Mouse (Mus musculus): Measurements from ENCODE around the gene Slc22a18. TPM values are rescaled to one million over a fixed set of nuclear protein-coding genes. Genes with fewer than 3 reads are reported as not detected.

Slc22a18 gene
- polyA plus RNA-seq, 1 experiment from 2014 or later, result 0.14 TPM

GRCm38 (mm10) chr7:143493616-143494126, 20.1 kb downstream of the Slc22a18 start:
- no peak overlapping the region for H3K9ac ChIP-seq (ENCODE audit: low read depth, low read length)
- ATAC-seq (ENCODE audit: low FRiP score), result no peak
- no peaks in the 10 kb centered on the region for H3K9me3 ChIP-seq (ENCODE audit: control insufficient read depth, low read length)
- H3K4me3 ChIP-seq (ENCODE audit: low read depth, low read length), result no peak overlapping the region
- no peaks in the 10 kb centered on the region for H3K36me3 ChIP-seq (ENCODE audit: control insufficient read depth, insufficient read depth, low read length)
- H3K27ac ChIP-seq (ENCODE audit: low read depth, low read length), result no peak overlapping the region
- H3K4me1 ChIP-seq (replicated peaks; ENCODE audit: control insufficient read depth, insufficient read depth, low read length), result no peaks in the 10 kb centered on the region
- H3K27me3 ChIP-seq (ENCODE audit: control insufficient read depth, insufficient read depth, low read length), result no peaks in the 10 kb centered on the region
- DNase-seq (ENCODE audit: low spot score), result no peak
- WGBS, result 84% methylated on average over 6 of the region's 6 CpGs
- H3K4me2 ChIP-seq (replicated peaks; ENCODE audit: low read depth, low read length), result no peak overlapping the region

- H3K9me3 ChIP-seq (ENCODE audit: control insufficient read depth, low read length), result no peaks in the 10 kb centered on the region
- ATAC-seq (ENCODE audit: low FRiP score) (no peak), DNase-seq (ENCODE audit: low spot score) (no peak)
- WGBS, result 81% methylated on average over 8 of the region's 8 CpGs
- H3K4me1 ChIP-seq (replicated peaks; ENCODE audit: control insufficient read depth, insufficient read depth, low read length), result no peaks in the 10 kb centered on the region
- no peak overlapping the region for H3K4me3 ChIP-seq (ENCODE audit: low read depth, low read length)
- H3K27me3 ChIP-seq (ENCODE audit: control insufficient read depth, insufficient read depth, low read length), result peaks cover 2% of the 10 kb centered on the region; the same call in 1 of the 2 replicates
- no peaks in the 10 kb centered on the region for H3K36me3 ChIP-seq (ENCODE audit: control insufficient read depth, insufficient read depth, low read length)
- no peak overlapping the region for H3K27ac ChIP-seq (ENCODE audit: low read depth, low read length)
- H3K4me2 ChIP-seq (replicated peaks; ENCODE audit: low read depth, low read length), result no peak overlapping the region
- H3K9ac ChIP-seq (ENCODE audit: low read depth, low read length), result no peak overlapping the region
Measured at GRCm38 (mm10) chr7:143495104-143495961, 21.8 kb downstream of the Slc22a18 start.

GRCm38 (mm10) chr7:143498584-143498983, 25.0 kb downstream of the Slc22a18 start:
- Histone ChIP-seq H3K36me3 (ENCODE audit: control insufficient read depth, insufficient read depth, low read length) (no peaks in the 10 kb centered on the region), H3K27ac (ENCODE audit: low read depth, low read length) (no peak overlapping the region), H3K4me2 (replicated peaks; ENCODE audit: low read depth, low read length) (no peak overlapping the region), H3K9ac (ENCODE audit: low read depth, low read length) (no peak overlapping the region), H3K4me3 (ENCODE audit: low read depth, low read length) (no peak overlapping the region), H3K4me1 (replicated peaks; ENCODE audit: control insufficient read depth, insufficient read depth, low read length) (no peaks in the 10 kb centered on the region), H3K9me3 (ENCODE audit: control insufficient read depth, low read length) (no peaks in the 10 kb centered on the region), H3K27me3 (ENCODE audit: control insufficient read depth, insufficient read depth, low read length) (peaks cover 34% of the 10 kb centered on the region)
- ATAC-seq (ENCODE audit: low FRiP score), result no peak
- DNase-seq (ENCODE audit: low spot score), result no peak
- 87% methylated on average over 4 of the region's 4 CpGs for WGBS

GRCm38 (mm10) chr7:143500912-143501311, 27.4 kb downstream of the Slc22a18 start:
- H3K4me2 ChIP-seq (replicated peaks; ENCODE audit: low read depth, low read length), result no peak overlapping the region
- WGBS, result 43% methylated on average over 2 of the region's 2 CpGs
- peaks cover 44% of the 10 kb centered on the region for H3K27me3 ChIP-seq (ENCODE audit: control insufficient read depth, insufficient read depth, low read length)
- no peaks in the 10 kb centered on the region for H3K4me1 ChIP-seq (replicated peaks; ENCODE audit: control insufficient read depth, insufficient read depth, low read length)
- no peak overlapping the region for H3K9ac ChIP-seq (ENCODE audit: low read depth, low read length)
- H3K36me3 ChIP-seq (ENCODE audit: control insufficient read depth, insufficient read depth, low read length), result no peaks in the 10 kb centered on the region
- no peak overlapping the region for H3K27ac ChIP-seq (ENCODE audit: low read depth, low read length)
- no peaks in the 10 kb centered on the region for H3K9me3 ChIP-seq (ENCODE audit: control insufficient read depth, low read length)
- ATAC-seq (ENCODE audit: low FRiP score), result no peak
- DNase-seq (ENCODE audit: low spot score), result no peak
- H3K4me3 ChIP-seq (ENCODE audit: low read depth, low read length), result no peak overlapping the region

- H3K4me2 ChIP-seq (replicated peaks; ENCODE audit: low read depth, low read length), result peak overlapping the region; percentile 51
- no peak overlapping the region for H3K27ac ChIP-seq (ENCODE audit: low read depth, low read length)
- WGBS, result 5% methylated on average over 55 of the region's 55 CpGs
- no peak for ATAC-seq (ENCODE audit: low FRiP score)
- no peaks in the 10 kb centered on the region for H3K9me3 ChIP-seq (ENCODE audit: control insufficient read depth, low read length)
- H3K9ac ChIP-seq (ENCODE audit: low read depth, low read length), result peak overlapping the region; percentile 27; the same call in 1 of the 2 replicates
- peak overlapping the region; percentile 34 for H3K4me3 ChIP-seq (ENCODE audit: low read depth, low read length)
- peak; percentile 65 for DNase-seq (ENCODE audit: low spot score)
- no peaks in the 10 kb centered on the region for H3K36me3 ChIP-seq (ENCODE audit: control insufficient read depth, insufficient read depth, low read length)
- H3K27me3 ChIP-seq (ENCODE audit: control insufficient read depth, insufficient read depth, low read length), result peaks cover 44% of the 10 kb centered on the region
- H3K4me1 ChIP-seq (replicated peaks; ENCODE audit: control insufficient read depth, insufficient read depth, low read length), result no peaks in the 10 kb centered on the region
Measured at GRCm38 (mm10) chr7:143501643-143502417, 28.3 kb downstream of the Slc22a18 start.

- no peak within 1 kb of the TSS for H3K27ac ChIP-seq (ENCODE audit: low read depth, low read length)
- peak within 1 kb of the TSS; percentile 27 for H3K9ac ChIP-seq (ENCODE audit: low read depth, low read length)
- H3K27me3 ChIP-seq (ENCODE audit: control insufficient read depth, insufficient read depth, low read length), result peaks cover 44% of the 10 kb centered on the region
- no peaks in the 10 kb centered on the region for H3K36me3 ChIP-seq (ENCODE audit: control insufficient read depth, insufficient read depth, low read length)
- no peaks in the 10 kb centered on the region for H3K9me3 ChIP-seq (ENCODE audit: control insufficient read depth, low read length)
- ATAC-seq (ENCODE audit: low FRiP score) (no peak), DNase-seq (ENCODE audit: low spot score) (no peak)
- H3K4me1 ChIP-seq (replicated peaks; ENCODE audit: control insufficient read depth, insufficient read depth, low read length), result no peaks in the 10 kb centered on the region
- WGBS, result 4% methylated on average over 51 of the region's 51 CpGs
- H3K4me3 ChIP-seq (ENCODE audit: low read depth, low read length), result peak within 1 kb of the TSS; percentile 34
- peak within 1 kb of the TSS; percentile 51 for H3K4me2 ChIP-seq (replicated peaks; ENCODE audit: low read depth, low read length)
Measured at GRCm38 (mm10) chr7:143502418-143503200, 29.1 kb downstream of the Slc22a18 start, which contains the start of gene Phlda2. Gene Phlda2 (minus strand): TSS chr7:143503150.

- Histone ChIP-seq H3K27me3 (ENCODE audit: control insufficient read depth, insufficient read depth, low read length) (peaks cover 44% of the 10 kb centered on the region), H3K9me3 (ENCODE audit: control insufficient read depth, low read length) (no peaks in the 10 kb centered on the region), H3K4me1 (replicated peaks; ENCODE audit: control insufficient read depth, insufficient read depth, low read length) (no peaks in the 10 kb centered on the region), H3K9ac (ENCODE audit: low read depth, low read length) (no peak overlapping the region), H3K4me2 (replicated peaks; ENCODE audit: low read depth, low read length) (no peak overlapping the region), H3K36me3 (ENCODE audit: control insufficient read depth, insufficient read depth, low read length) (no peaks in the 10 kb centered on the region), H3K27ac (ENCODE audit: low read depth, low read length) (no peak overlapping the region), H3K4me3 (ENCODE audit: low read depth, low read length) (no peak overlapping the region)
- 78% methylated on average over 6 of the region's 6 CpGs for WGBS
- ATAC-seq (ENCODE audit: low FRiP score) (no peak), DNase-seq (ENCODE audit: low spot score) (no peak)
Measured at GRCm38 (mm10) chr7:143503926-143504325, 30.4 kb downstream of the Slc22a18 start.

- Histone ChIP-seq H3K27ac (ENCODE audit: low read depth, low read length) (no peak overlapping the region), H3K4me2 (replicated peaks; ENCODE audit: low read depth, low read length) (no peak overlapping the region), H3K4me1 (replicated peaks; ENCODE audit: control insufficient read depth, insufficient read depth, low read length) (no peaks in the 10 kb centered on the region), H3K9ac (ENCODE audit: low read depth, low read length) (no peak overlapping the region), H3K4me3 (ENCODE audit: low read depth, low read length) (no peak overlapping the region), H3K36me3 (ENCODE audit: control insufficient read depth, insufficient read depth, low read length) (no peaks in the 10 kb centered on the region), H3K9me3 (ENCODE audit: control insufficient read depth, low read length) (no peaks in the 10 kb centered on the region), H3K27me3 (ENCODE audit: control insufficient read depth, insufficient read depth, low read length) (peaks cover 41% of the 10 kb centered on the region)
- WGBS, result 85% methylated on average over 2 of the region's 2 CpGs
- no peak for DNase-seq (ENCODE audit: low spot score)
- no peak for ATAC-seq (ENCODE audit: low FRiP score)
Measured at GRCm38 (mm10) chr7:143505411-143505810, 31.9 kb downstream of the Slc22a18 start.
